Mouse (Mus musculus): ENCODE data around the gene Cd52. TPM values are rescaled to one million over a fixed set of nuclear protein-coding genes. Genes with fewer than 3 reads are reported as not detected.
"Not testable (repeated sequence)": the region's sequence is repeated elsewhere in the genome, so short reads cannot be mapped to it uniquely, and the experiment has no call there.

The Cd52 gene
- polyA plus RNA-seq (2015; fragmentation: Nextera tagmentation; extraction: Ambion mirVana), result 7.4 and 7.6 TPM in 2 replicates

DNA sequence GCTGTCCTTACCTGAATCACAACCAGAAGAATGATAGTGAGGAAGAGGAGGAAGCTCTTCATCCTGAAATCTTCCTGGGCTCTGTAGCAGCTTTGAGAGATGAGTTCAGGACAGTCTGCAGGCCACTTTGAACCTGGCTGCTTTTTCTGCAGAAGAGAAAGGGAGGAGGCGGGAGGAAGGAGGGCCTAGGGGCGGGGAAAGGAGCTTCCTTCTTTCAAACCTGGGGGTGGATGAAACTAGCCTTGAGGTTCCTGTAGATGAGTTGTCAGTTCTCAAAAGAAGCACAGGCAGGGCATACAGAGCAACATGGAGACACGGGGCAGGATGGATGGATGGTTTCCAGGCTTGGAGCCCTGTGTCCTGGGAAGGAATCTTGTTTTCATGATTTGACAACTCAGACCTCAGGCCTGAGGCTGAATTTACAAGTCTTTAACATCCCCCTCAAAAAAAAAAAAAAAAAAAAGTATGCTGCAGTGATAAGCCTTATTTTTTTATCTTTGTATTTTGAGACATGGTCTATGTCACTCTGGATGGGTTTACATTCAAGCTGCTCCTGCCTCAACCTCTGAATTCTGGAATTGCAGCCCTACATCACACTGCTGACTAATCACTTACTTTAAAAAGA, at the start of gene Cd52:
Cd52 (minus strand) TSS at position 160 of the 625 bp plus-strand sequence.
- Histone ChIP-seq H3K9ac (replicated peaks; ENCODE audit: low read length) (no peak within 1 kb of the TSS), H3K4me1 (ENCODE audit: insufficient read depth, low read length) (0 out of 2 replicates have a peak, but pooled peaks cover 4% of the 10 kb centered on the region), H3K4me3 (ENCODE audit: low read length) (no peak within 1 kb of the TSS), H3K27me3 (ENCODE audit: insufficient read depth, low read length) (no peaks in the 10 kb centered on the region), H3K9me3 (ENCODE audit: low read length) (no peaks in the 10 kb centered on the region), H3K4me2 (replicated peaks; ENCODE audit: low read depth, low read length) (no peak within 1 kb of the TSS), H3K36me3 (ENCODE audit: insufficient read depth, low read length) (no peaks in the 10 kb centered on the region), H3K27ac (ENCODE audit: low read length) (no peak within 1 kb of the TSS)
- WGBS, result 71% methylated on average over 3 of the region's 3 CpGs
- no peak for ATAC-seq (ENCODE audit: low FRiP score, low TSS enrichment)

DNA sequence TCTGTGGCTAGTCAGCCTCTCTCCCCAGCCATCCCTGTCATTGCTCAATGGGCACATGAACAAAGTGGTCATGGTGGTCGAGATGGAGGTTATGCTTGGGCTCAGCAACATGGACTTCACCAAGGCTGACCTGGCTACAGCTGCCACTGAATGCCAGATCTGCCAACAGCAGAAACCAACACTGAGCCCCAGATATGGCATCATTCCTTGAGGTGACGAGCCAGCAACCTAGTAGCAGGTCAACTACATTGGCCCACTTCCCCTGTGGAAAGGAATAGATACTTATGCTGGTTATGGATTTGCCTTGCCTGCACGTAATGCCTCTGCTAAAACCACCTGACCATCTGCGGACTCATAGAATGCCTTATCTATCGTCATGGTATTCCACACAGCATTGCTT, 49.4 kb upstream of the Cd52 start:
- H3K4me1 ChIP-seq (ENCODE audit: insufficient read depth, low read length); H3K4me2 ChIP-seq (replicated peaks; ENCODE audit: low read depth, low read length); H3K9me3 ChIP-seq (ENCODE audit: low read length); H3K36me3 ChIP-seq (ENCODE audit: insufficient read depth, low read length); H3K27me3 ChIP-seq (ENCODE audit: insufficient read depth, low read length); H3K4me3 ChIP-seq (ENCODE audit: low read length); ATAC-seq (ENCODE audit: low FRiP score, low TSS enrichment); H3K9ac ChIP-seq (replicated peaks; ENCODE audit: low read length); H3K27ac ChIP-seq (ENCODE audit: low read length): not testable (repeated sequence)
- 93% methylated on average over 5 of the region's 5 CpGs for WGBS

DNA sequence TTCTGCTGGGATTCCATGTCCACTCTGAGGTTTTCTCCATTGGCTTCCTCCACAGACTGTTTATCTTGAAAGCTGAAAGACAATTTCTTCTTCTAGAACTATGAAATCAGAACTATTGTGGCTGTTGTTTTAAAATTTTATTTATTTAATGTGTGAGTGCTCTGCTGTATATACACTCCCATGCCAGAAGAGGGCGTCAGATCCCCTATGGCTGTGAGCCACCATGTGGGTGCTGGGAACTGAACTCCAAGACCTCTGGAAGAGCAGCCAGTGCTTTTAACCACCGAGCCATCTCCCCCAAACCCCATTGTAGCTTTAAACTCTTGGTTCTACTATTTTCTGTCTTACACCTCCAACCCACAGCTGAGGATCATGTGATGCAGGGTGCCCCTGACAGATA, 44.0 kb upstream of the Cd52 start:
- H3K27me3 ChIP-seq (ENCODE audit: insufficient read depth, low read length), result no peaks in the 10 kb centered on the region
- no peak for ATAC-seq (ENCODE audit: low FRiP score, low TSS enrichment)
- no peak overlapping the region for H3K9ac ChIP-seq (replicated peaks; ENCODE audit: low read length)
- 88% methylated on average over 2 of the region's 2 CpGs for WGBS
- H3K4me3 ChIP-seq (ENCODE audit: low read length), result no peak overlapping the region
- H3K4me2 ChIP-seq (replicated peaks; ENCODE audit: low read depth, low read length), result no peak overlapping the region
- H3K4me1 ChIP-seq (ENCODE audit: insufficient read depth, low read length), result peaks cover 10% of the 10 kb centered on the region
- H3K36me3 ChIP-seq (ENCODE audit: insufficient read depth, low read length), result no peaks in the 10 kb centered on the region
- no peaks in the 10 kb centered on the region for H3K9me3 ChIP-seq (ENCODE audit: low read length)
- H3K27ac ChIP-seq (ENCODE audit: low read length), result no peak overlapping the region

DNA sequence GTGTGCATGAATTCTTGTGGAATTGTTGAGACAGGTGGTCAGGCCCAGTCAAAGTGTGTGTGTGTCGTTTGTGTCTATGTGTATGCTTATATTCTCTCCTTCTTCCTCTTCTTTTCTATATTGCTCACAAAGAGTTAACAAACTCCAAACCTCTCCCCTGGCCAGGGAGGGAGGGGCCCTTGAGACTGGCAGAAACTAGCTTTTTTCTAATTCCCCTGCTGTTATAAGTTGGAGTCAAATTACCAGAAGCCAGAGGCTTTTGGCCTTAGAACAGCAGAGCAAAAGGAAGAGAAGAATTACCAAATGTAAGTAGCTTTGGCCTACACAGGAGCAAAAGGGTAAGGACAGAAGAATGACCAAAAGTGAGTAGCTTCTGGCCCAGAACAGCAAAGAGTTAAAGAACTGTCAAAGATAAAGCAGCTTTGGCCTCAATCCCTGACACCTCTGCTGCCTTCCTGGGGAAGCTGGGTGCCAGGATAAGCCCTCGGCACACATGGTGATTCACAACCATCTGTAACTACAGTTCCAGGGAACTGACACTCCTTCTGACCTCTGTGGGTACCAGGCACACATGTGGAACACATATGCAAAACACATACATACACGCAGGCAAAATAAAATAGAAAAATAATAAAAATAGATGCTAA, 41.5 kb upstream of the Cd52 start:
- no peak overlapping the region for H3K4me2 ChIP-seq (replicated peaks; ENCODE audit: low read depth, low read length)
- H3K27me3 ChIP-seq (ENCODE audit: insufficient read depth, low read length), result no peaks in the 10 kb centered on the region
- no peak overlapping the region for H3K4me3 ChIP-seq (ENCODE audit: low read length)
- H3K36me3 ChIP-seq (ENCODE audit: insufficient read depth, low read length), result no peaks in the 10 kb centered on the region
- no peak overlapping the region for H3K9ac ChIP-seq (replicated peaks; ENCODE audit: low read length)
- no peak for ATAC-seq (ENCODE audit: low FRiP score, low TSS enrichment)
- H3K9me3 ChIP-seq (ENCODE audit: low read length), result no peaks in the 10 kb centered on the region
- H3K4me1 ChIP-seq (ENCODE audit: insufficient read depth, low read length), result peaks cover 10% of the 10 kb centered on the region
- peak overlapping the region; percentile 57 for H3K27ac ChIP-seq (ENCODE audit: low read length)
- WGBS, result 36% methylated on average over 3 of the region's 3 CpGs

DNA sequence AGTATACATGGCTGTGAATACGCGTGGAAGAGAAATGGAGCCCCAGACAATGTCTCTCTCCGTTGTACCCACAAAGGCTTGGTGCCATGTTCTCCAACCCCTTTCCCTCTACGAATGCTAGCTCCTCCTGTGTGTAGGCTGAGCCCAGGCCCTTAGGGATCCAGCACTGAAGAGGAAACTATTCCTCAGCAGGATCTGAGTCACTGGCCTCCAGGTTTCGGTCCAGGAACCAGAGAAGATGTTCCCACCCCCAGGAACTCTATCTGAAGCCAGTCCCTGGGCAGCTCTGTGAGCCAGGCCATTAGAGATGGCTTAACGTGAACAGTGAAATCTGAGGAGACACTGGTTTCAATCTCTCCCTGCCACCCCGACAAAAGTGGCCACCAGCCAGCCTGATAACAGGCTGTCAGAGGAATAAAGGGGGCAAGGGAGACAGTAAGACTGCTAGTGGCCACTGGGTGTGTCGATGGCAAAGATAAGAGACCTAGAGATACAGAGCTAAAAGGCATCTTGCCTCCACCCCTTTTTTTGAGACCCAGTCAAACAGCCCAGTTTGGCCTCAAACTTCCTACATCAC, 37.7 kb upstream of the Cd52 start:
- no peak overlapping the region for H3K27ac ChIP-seq (ENCODE audit: low read length)
- peaks cover 22% of the 10 kb centered on the region for H3K4me1 ChIP-seq (ENCODE audit: insufficient read depth, low read length)
- H3K9ac ChIP-seq (replicated peaks; ENCODE audit: low read length), result no peak overlapping the region
- peaks cover 7% of the 10 kb centered on the region; the same call in 1 of the 2 replicates for H3K36me3 ChIP-seq (ENCODE audit: insufficient read depth, low read length)
- H3K27me3 ChIP-seq (ENCODE audit: insufficient read depth, low read length), result no peaks in the 10 kb centered on the region
- ATAC-seq (ENCODE audit: low FRiP score, low TSS enrichment), result no peak
- no peaks in the 10 kb centered on the region for H3K9me3 ChIP-seq (ENCODE audit: low read length)
- WGBS, result 71% methylated on average over 8 of the region's 8 CpGs
- no peak overlapping the region for H3K4me2 ChIP-seq (replicated peaks; ENCODE audit: low read depth, low read length)
- no peak overlapping the region for H3K4me3 ChIP-seq (ENCODE audit: low read length)

DNA sequence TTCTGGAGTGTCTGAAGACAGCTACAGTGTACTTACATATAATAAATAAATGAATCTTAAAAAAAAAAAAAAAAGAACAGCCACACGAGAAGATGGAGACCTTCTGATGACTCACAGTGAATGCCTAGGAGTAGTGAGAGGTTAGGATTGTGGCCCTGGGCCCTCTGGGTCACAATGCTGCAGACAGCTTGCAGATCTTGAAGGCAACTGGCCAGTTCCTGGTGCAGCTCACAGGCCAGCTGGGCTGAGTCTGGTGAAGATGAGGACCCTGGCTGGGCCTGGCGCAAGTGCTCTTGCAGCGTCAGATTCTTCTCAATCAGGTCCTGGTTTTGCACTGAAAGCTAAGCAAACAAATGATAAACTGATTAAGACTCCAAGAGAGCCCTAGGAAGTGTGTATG, 37.2 kb upstream of the Cd52 start:
- H3K4me2 ChIP-seq (replicated peaks; ENCODE audit: low read depth, low read length), result no peak overlapping the region
- peaks cover 7% of the 10 kb centered on the region; the same call in 1 of the 2 replicates for H3K36me3 ChIP-seq (ENCODE audit: insufficient read depth, low read length)
- ATAC-seq (ENCODE audit: low FRiP score, low TSS enrichment), result no peak
- H3K9ac ChIP-seq (replicated peaks; ENCODE audit: low read length), result no peak overlapping the region
- no peaks in the 10 kb centered on the region for H3K9me3 ChIP-seq (ENCODE audit: low read length)
- 73% methylated on average over 3 of the region's 3 CpGs for WGBS
- H3K27me3 ChIP-seq (ENCODE audit: insufficient read depth, low read length), result no peaks in the 10 kb centered on the region
- peaks cover 26% of the 10 kb centered on the region for H3K4me1 ChIP-seq (ENCODE audit: insufficient read depth, low read length)
- no peak overlapping the region for H3K4me3 ChIP-seq (ENCODE audit: low read length)
- no peak overlapping the region for H3K27ac ChIP-seq (ENCODE audit: low read length)

DNA sequence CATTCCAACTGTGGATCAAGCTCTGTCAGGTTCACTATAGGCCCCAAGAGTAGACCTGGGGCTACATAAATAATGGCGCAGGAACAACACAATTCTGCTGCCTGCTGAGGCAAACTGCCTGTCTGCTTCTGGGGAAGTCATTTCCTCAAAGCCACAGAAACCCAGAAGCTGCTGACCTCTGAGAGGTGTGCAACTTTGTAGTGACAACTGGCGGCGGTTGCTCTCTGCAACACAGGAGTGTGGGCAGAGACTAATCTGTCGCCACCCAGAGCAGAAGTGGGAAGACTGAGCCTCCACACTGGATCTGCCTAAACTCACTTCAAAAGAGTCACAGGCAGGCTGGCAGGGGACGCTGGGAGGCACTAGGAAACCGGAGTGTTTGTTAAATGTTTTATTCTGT, 34.6 kb upstream of the Cd52 start:
- Histone ChIP-seq H3K4me3 (ENCODE audit: low read length) (peak overlapping the region; percentile 86), H3K9me3 (ENCODE audit: low read length) (no peaks in the 10 kb centered on the region), H3K9ac (replicated peaks; ENCODE audit: low read length) (peak overlapping the region; percentile 90), H3K27ac (ENCODE audit: low read length) (peak overlapping the region; percentile 95), H3K36me3 (ENCODE audit: insufficient read depth, low read length) (peaks cover 7% of the 10 kb centered on the region; the same call in 1 of the 2 replicates), H3K4me2 (replicated peaks; ENCODE audit: low read depth, low read length) (peak overlapping the region; percentile 88), H3K27me3 (ENCODE audit: insufficient read depth, low read length) (no peaks in the 10 kb centered on the region), H3K4me1 (ENCODE audit: insufficient read depth, low read length) (peaks cover 21% of the 10 kb centered on the region)
- ATAC-seq (ENCODE audit: low FRiP score, low TSS enrichment), result no peak
- 31% methylated on average over 6 of the region's 6 CpGs for WGBS

DNA sequence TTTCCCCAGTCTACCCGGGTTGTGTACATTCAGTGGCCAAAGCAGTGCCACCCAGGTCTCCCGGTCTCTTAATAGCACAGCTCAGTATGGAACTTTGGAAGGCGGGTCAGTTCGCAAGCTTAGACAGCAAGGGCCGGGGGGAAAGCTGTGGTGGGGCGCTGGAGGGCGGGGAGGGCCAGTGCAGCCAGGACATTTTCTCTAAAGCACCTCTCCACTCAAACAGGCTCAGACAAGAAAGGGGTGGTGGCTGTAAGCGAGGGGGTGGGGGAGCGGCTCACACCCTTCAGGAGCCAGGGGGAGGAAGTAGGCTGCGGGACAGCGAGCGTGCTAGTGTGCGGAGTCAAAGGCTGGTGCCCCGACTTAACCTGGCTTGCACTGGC, 34.1 kb upstream of the Cd52 start:
- H3K4me1 ChIP-seq (ENCODE audit: insufficient read depth, low read length), result peaks cover 22% of the 10 kb centered on the region
- WGBS, result 2% methylated on average over 14 of the region's 14 CpGs
- no peaks in the 10 kb centered on the region for H3K9me3 ChIP-seq (ENCODE audit: low read length)
- no peaks in the 10 kb centered on the region for H3K27me3 ChIP-seq (ENCODE audit: insufficient read depth, low read length)
- ATAC-seq (ENCODE audit: low FRiP score, low TSS enrichment), result peak; percentile 58
- peak overlapping the region; percentile 88 for H3K4me2 ChIP-seq (replicated peaks; ENCODE audit: low read depth, low read length)
- H3K4me3 ChIP-seq (ENCODE audit: low read length), result peak overlapping the region; percentile 86
- H3K9ac ChIP-seq (replicated peaks; ENCODE audit: low read length), result peak overlapping the region; percentile 90
- H3K27ac ChIP-seq (ENCODE audit: low read length), result peak overlapping the region; percentile 95
- H3K36me3 ChIP-seq (ENCODE audit: insufficient read depth, low read length), result peaks cover 7% of the 10 kb centered on the region; the same call in 1 of the 2 replicates

DNA sequence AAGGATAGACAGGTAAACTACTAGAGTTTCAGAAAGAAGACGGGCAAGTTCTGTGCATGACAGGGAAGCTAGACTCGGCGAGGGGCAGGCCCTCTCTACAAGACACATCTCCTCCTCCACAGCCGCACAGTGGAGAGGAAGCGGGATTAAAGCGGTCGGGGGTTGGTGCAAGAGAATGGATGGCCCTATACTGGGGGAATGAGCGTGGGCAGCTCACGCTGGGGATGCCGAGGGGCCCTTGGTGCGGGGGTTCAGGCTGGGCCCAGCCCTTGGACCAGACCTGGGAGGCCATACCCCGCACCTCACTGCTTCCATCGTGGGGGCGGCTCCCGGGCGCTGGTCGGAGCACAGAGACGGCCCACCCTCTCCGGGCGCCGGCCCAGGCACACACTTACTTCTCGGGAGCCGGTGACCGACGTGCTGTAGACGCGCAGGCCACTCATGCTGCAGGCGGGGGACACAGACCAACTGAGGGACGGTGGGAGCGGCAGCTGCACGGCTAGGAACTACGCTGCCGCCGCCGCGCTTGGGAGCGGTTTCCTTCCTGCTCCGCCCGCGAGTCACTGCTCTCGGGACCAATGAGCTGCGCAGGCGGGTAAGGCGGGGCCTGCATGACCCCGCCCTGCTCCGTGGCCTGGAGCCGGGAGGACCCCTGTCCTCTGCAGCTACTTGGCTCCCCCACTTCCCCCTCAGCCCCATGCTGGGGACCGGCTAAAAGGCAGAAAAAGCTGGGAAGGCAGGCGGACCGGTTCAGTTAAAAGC, 33.5 kb upstream of the Cd52 start, which contains the start of gene Sh3bgrl3:
Sh3bgrl3 (minus strand) TSS at position 569 of the 762 bp plus-strand sequence.
- Histone ChIP-seq H3K9me3 (ENCODE audit: low read length) (no peaks in the 10 kb centered on the region), H3K4me1 (ENCODE audit: insufficient read depth, low read length) (peaks cover 25% of the 10 kb centered on the region), H3K9ac (replicated peaks; ENCODE audit: low read length) (peak within 1 kb of the TSS; percentile 90), H3K36me3 (ENCODE audit: insufficient read depth, low read length) (peaks cover 7% of the 10 kb centered on the region; the same call in 1 of the 2 replicates), H3K27ac (ENCODE audit: low read length) (peak within 1 kb of the TSS; percentile 95), H3K4me3 (ENCODE audit: low read length) (peak within 1 kb of the TSS; percentile 86), H3K4me2 (replicated peaks; ENCODE audit: low read depth, low read length) (peak within 1 kb of the TSS; percentile 88), H3K27me3 (ENCODE audit: insufficient read depth, low read length) (no peaks in the 10 kb centered on the region)
- WGBS, result under 1% methylated on average over 49 of the region's 50 CpGs
- ATAC-seq (ENCODE audit: low FRiP score, low TSS enrichment), result peak; percentile 94
